Mouse (Mus musculus) cortical plate, adult 2 months (tissue): ENCODE data around the gene Agtrap. TPM values are rescaled to one million over a fixed set of nuclear protein-coding genes. Genes with fewer than 3 reads are reported as not detected.

Source experiments
- H3K27ac ChIP-seq: fragments of 200-500 bp; 2 replicates; pipeline ENCODE4 v1.5.1; 2012; ENCODE audit warnings: low read length, control low read depth, inconsistent platforms; ENCODE audit not compliant: insufficient read depth
- H3K4me1 ChIP-seq: fragments of 200-500 bp; 2 replicates; pipeline ENCODE4 v1.6.1; 2011; ENCODE audit warnings: low read length; ENCODE audit not compliant: control insufficient read depth, insufficient read depth
- H3K4me3 ChIP-seq: fragments of 200-500 bp; 2 replicates; pipeline ENCODE4 v1.5.1; 2011; ENCODE audit warnings: mild to moderate bottlenecking, low read length, control low read depth; ENCODE audit not compliant: insufficient read depth
- CTCF ChIP-seq: fragments of 200-500 bp; IDR thresholded peaks from 2 replicates; pipeline ENCODE4 v1.5.1; 2011; ENCODE audit warnings: mild to moderate bottlenecking, control low read depth, low read length; ENCODE audit not compliant: insufficient read depth; ENCODE audit errors: extremely low read depth
- POLR2A ChIP-seq: fragments of 200-500 bp; IDR thresholded peaks from 2 replicates; pipeline ENCODE4 v1.6.1; 2011; ENCODE audit warnings: mild to moderate bottlenecking, low read length, control low read depth; ENCODE audit not compliant: insufficient read depth; ENCODE audit errors: extremely low read depth
- polyA plus RNA-seq: library from polyadenylated mRNA; depleted of rRNA; stranded (reverse); fragments of >200 nt; gene quantifications from 2 replicates; pipeline ENCODE4 v1.2.3, GENCODE M21; 2012; rRNA removed

Agtrap gene
- polyA plus RNA-seq, 1 experiment = 6.1 TPM

DNA sequence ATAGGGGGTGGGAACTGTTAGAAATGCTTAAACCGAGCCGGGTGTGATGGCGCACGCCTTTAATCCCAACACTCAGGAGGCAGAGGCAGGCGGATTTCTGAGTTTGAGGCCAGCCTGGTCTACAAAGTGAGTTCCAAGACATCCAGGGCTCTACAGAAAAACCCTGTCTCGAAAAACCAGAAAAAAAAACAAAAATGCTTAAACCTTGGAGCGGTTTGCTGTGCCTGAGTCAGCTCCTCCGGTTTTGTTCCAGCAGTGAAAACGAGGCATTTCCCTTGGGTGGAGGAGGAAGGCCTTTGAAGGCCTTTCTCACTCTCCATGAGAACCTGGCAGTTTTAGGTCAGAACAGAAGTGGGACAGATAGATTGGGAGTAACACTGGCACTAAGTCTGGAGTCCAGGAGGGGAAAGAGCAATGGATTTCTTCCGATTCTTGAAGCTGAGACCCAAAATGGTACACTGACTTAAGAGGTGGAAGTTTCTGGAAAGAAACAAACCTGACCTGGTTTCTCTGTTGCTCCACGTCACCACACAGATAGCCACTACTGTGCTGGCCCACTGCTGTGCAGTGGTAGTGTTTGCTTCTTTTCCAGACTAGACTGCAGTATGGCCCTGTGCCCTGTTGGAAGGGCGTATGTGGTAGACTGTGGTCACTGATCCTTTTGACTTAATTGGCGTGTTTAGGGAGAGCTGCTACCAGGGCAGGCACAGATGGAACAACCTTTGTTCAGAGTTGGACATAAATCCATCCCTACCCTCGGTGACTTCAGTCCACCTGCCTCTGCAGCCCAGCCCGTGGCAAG lies 47.6 kb downstream of the Agtrap start:
- Histone ChIP-seq H3K27ac (peak overlapping the region; percentile 57; the same call in 1 of the 2 replicates), H3K4me1 (peaks cover 11% of the 10 kb centered on the region), H3K4me3 (peak overlapping the region; percentile 67)
- TF ChIP-seq CTCF (no peak), POLR2A (no peak)

GRCm38 (mm10) chr4:148039254-148040028 lies 48.4 kb downstream of the Agtrap start:
- Histone ChIP-seq H3K4me3 (peak overlapping the region; percentile 67), H3K27ac (peak overlapping the region; percentile 25), H3K4me1 (peaks cover 11% of the 10 kb centered on the region)
- TF ChIP-seq POLR2A (0 out of 2 replicates have a peak, but pooled peaks have one; percentile 8), CTCF (no peak)

- peaks cover 11% of the 10 kb centered on the region for H3K4me1 ChIP-seq
- H3K4me3 ChIP-seq = peak within 1 kb of the TSS; percentile 67
- H3K27ac ChIP-seq = peak within 1 kb of the TSS; percentile 69
- peak; percentile 98 for TF ChIP-seq POLR2A
- TF ChIP-seq CTCF = no peak
Measured at GRCm38 (mm10) chr4:148038600-148039253, 49.1 kb downstream of the Agtrap start, which contains the start of the genes Clcn6 and Mthfr. Gene Clcn6 (minus strand): TSS chr4:148038821. Gene Mthfr (plus strand): TSS chr4:148039077.

GRCm38 (mm10) chr4:148038079-148038599 lies 49.7 kb downstream of the Agtrap start:
- Histone ChIP-seq H3K4me1 (peaks cover 11% of the 10 kb centered on the region), H3K27ac (peak overlapping the region; percentile 69), H3K4me3 (peak overlapping the region; percentile 67)
- TF ChIP-seq CTCF (no peak), POLR2A (no peak)

GRCm38 (mm10) chr4:148035440-148035839 lies 52.4 kb downstream of the Agtrap start:
- H3K27ac ChIP-seq = no peak overlapping the region
- peaks cover 7% of the 10 kb centered on the region for H3K4me1 ChIP-seq
- TF ChIP-seq CTCF (no peak), POLR2A (no peak)
- H3K4me3 ChIP-seq = no peak overlapping the region

- Histone ChIP-seq H3K27ac (no peak overlapping the region), H3K4me1 (peaks cover 3% of the 10 kb centered on the region), H3K4me3 (no peak overlapping the region)
- TF ChIP-seq CTCF (no peak), POLR2A (no peak)
Measured at GRCm38 (mm10) chr4:148033858-148034410, 53.9 kb downstream of the Agtrap start.

GRCm38 (mm10) chr4:148030506-148030905 lies 57.3 kb downstream of the Agtrap start:
- Histone ChIP-seq H3K4me1 (no peaks in the 10 kb centered on the region), H3K4me3 (no peak overlapping the region), H3K27ac (no peak overlapping the region)
- TF ChIP-seq CTCF = no peak
- no peak for TF ChIP-seq POLR2A

DNA sequence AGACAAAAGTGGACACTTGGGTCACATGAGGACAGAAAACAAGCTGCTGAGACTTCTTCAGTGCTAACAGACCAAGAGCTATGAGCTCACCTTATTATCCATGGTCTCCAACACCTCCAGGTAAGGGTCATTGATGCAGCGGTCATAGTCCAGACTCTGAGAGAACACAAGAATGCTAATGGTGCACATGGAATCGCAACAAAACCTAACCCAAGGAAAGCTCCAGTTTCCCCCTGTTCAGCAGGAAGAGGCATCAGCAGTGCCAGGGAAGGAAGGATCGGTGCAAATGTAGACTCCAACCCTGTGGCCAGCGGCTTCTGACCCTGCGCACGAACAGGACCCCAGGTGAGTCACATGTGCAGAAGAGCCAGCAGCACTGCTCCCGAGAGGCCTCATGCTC lies 58.5 kb downstream of the Agtrap start:
- Histone ChIP-seq H3K4me1 (no peaks in the 10 kb centered on the region), H3K4me3 (no peak overlapping the region), H3K27ac (no peak overlapping the region)
- no peak for TF ChIP-seq POLR2A
- no peak for TF ChIP-seq CTCF

Other genes starting within 250 kb of the Agtrap start
- 9.9 and 10.0 TPM in 2 replicates for gene Zfp933, start 239.7 kb downstream of the Agtrap start, polyA plus RNA-seq
- gene Miip, start 219.2 kb downstream of the Agtrap start, polyA plus RNA-seq = 57.6 and 62.3 TPM in 2 replicates
- gene Fv1, start 219.1 kb downstream of the Agtrap start, polyA plus RNA-seq = 7.1 and 7.8 TPM in 2 replicates
- gene Mfn2, start 183.3 kb downstream of the Agtrap start, polyA plus RNA-seq = 101 and 105 TPM in 2 replicates
- gene Plod1, start 151.3 kb downstream of the Agtrap start, polyA plus RNA-seq = 21.9 and 24.4 TPM in 2 replicates
- gene 2510039O18Rik, start 147.1 kb downstream of the Agtrap start, polyA plus RNA-seq = 33.2 TPM in 2 replicates
- gene Nppb, start 102.2 kb downstream of the Agtrap start, polyA plus RNA-seq = not detected in 2 replicates
- gene Nppa, start 87.3 kb downstream of the Agtrap start, polyA plus RNA-seq = 0.21 TPM in 2 replicates
- 44.6 and 45.0 TPM in 2 replicates for gene Clcn6, start 49.2 kb downstream of the Agtrap start, polyA plus RNA-seq
- gene Mthfr, start 49.0 kb downstream of the Agtrap start, polyA plus RNA-seq = 32.2 and 34.2 TPM in 2 replicates
- gene Mad2l2, start 42.4 kb upstream of the Agtrap start, polyA plus RNA-seq = 24.2 and 25.2 TPM in 2 replicates
- 0.42 and 0.45 TPM in 2 replicates for gene Draxin, start 42.7 kb upstream of the Agtrap start, polyA plus RNA-seq
- 38.5 and 41.3 TPM in 2 replicates for gene Fbxo6, start 64.1 kb upstream of the Agtrap start, polyA plus RNA-seq
- gene Fbxo44, start 72.5 kb upstream of the Agtrap start, polyA plus RNA-seq = 236 and 238 TPM in 2 replicates
- gene Fbxo2, start 72.6 kb upstream of the Agtrap start, polyA plus RNA-seq = 139 and 142 TPM in 2 replicates
- 19.6 and 20.1 TPM in 2 replicates for gene Disp3, start 199.9 kb upstream of the Agtrap start, polyA plus RNA-seq